Mouse (Mus musculus): Measurements from ENCODE around the gene Chrm3. TPM values are rescaled to one million over a fixed set of nuclear protein-coding genes. Genes with fewer than 3 reads are reported as not detected.

Chrm3 gene
- polyA plus RNA-seq, 1 experiment: not detected

DNA sequence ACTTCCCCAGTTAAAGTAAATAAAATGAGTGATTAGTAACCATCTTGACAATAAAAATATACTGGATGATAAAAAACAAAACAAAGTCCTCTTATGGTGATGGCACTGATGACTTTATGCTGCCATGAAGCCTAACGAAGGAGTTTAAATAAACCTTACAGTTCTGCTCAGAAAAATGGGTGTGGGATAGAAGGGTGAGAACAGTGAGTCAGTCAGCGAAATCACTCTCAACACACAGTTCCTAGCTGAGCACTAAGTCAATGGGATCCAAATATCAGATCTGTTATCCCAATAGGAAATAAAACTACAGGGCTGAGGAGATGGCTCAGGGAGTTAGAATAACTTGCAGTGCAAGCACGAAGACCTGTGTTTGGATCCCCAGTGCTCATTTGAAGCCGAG lies 176.8 kb downstream of the Chrm3 start:
- Histone ChIP-seq H3K36me3 (ENCODE audit: control insufficient read depth, insufficient read depth) (no peaks in the 10 kb centered on the region), H3K27me3 (ENCODE audit: control insufficient read depth, insufficient read depth, insufficient read length) (no peaks in the 10 kb centered on the region), H3K4me2 (ENCODE audit: low read depth) (no peak overlapping the region), H3K4me3 (no peak overlapping the region), H3ac (ENCODE audit: control insufficient read depth, insufficient read length) (no peak overlapping the region), H3K79me2 (ENCODE audit: control insufficient read depth, insufficient read depth) (no peaks in the 10 kb centered on the region)
- TF ChIP-seq TCF3 (IDR thresholded peaks at IDR 0.05; ENCODE audit: insufficient read length, low read depth): no peak
- no peak for TF ChIP-seq POLR2A (IDR thresholded peaks at IDR 0.05; ENCODE audit: insufficient read length, low read depth)
- no peak for TF ChIP-seq CEBPB (IDR thresholded peaks at IDR 0.05; ENCODE audit: insufficient read depth, poor library complexity, severe bottlenecking)

- H3ac ChIP-seq (ENCODE audit: control insufficient read depth, insufficient read length): no peak overlapping the region
- TF ChIP-seq TCF3 (IDR thresholded peaks at IDR 0.05; ENCODE audit: insufficient read length, low read depth): no peak
- no peak for TF ChIP-seq E2F4 (IDR thresholded peaks at IDR 0.05; ENCODE audit: insufficient read depth)
- TF ChIP-seq MYOG (IDR thresholded peaks at IDR 0.05; ENCODE audit: control insufficient read depth in 1 of 3, insufficient read depth in 1 of 3, insufficient read length in 2 of 3, low read depth in 2 of 3): no peak
- TF ChIP-seq CEBPB (IDR thresholded peaks at IDR 0.05; ENCODE audit: insufficient read depth, poor library complexity, severe bottlenecking): no peak
- no peak for TF ChIP-seq REST (IDR thresholded peaks at IDR 0.05; ENCODE audit: insufficient read depth, insufficient read length)
- TF ChIP-seq POLR2AphosphoS2 (IDR thresholded peaks at IDR 0.05; ENCODE audit: insufficient read length, low read depth): no peak
- TF ChIP-seq TCF12 (IDR thresholded peaks at IDR 0.05; ENCODE audit: insufficient read depth, poor library complexity, severe bottlenecking): no peak
- TF ChIP-seq USF1 (IDR thresholded peaks at IDR 0.05; ENCODE audit: low read depth): no peak
- no peak for TF ChIP-seq POLR2A (IDR thresholded peaks at IDR 0.05; ENCODE audit: insufficient read length, low read depth)
- no peak for TF ChIP-seq SRF (IDR thresholded peaks at IDR 0.05; ENCODE audit: control insufficient read depth, insufficient read length, low read depth)
- no peak for TF ChIP-seq MYOD1 (IDR thresholded peaks at IDR 0.05; ENCODE audit: control insufficient read depth in 1 of 3, insufficient read length in 2 of 3, low read depth in 2 of 3)
- TF ChIP-seq MAX (IDR thresholded peaks at IDR 0.05; ENCODE audit: low read depth): no peak
- H3K4me3 ChIP-seq: no peak overlapping the region
- H3K36me3 ChIP-seq (ENCODE audit: control insufficient read depth, insufficient read depth): no peaks in the 10 kb centered on the region
- H3K4me2 ChIP-seq (ENCODE audit: low read depth): no peak overlapping the region
- no peaks in the 10 kb centered on the region for H3K79me2 ChIP-seq (ENCODE audit: control insufficient read depth, insufficient read depth)
- H3K27me3 ChIP-seq (ENCODE audit: control insufficient read depth, insufficient read depth, insufficient read length): no peaks in the 10 kb centered on the region
These were observed 177.9 kb downstream of the Chrm3 start for GRCm38 (mm10) chr13:10182756-10183155.

DNA sequence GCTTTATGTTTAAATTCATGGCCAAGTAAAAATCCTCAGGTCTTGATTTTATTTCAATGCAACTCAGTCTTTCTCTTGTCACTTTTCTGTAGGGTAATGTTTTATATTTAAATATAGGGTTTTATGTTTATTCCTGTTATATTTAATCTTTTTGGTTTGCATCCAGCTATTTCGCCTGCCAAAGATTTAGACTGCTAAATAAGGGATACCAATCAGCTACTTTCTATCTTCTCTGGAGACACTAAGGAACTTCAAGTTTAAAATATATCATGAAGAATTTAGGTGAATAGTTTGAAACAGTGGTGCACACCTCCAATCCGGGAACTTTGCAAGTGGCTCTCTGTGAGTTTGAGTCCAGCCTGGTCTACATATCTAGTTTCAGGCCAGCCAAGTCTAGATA lies 190.1 kb downstream of the Chrm3 start:
- no peak overlapping the region for H3ac ChIP-seq (ENCODE audit: control insufficient read depth, insufficient read length)
- no peak overlapping the region for H3K4me2 ChIP-seq (ENCODE audit: low read depth)
- H3K79me2 ChIP-seq (ENCODE audit: control insufficient read depth, insufficient read depth): no peaks in the 10 kb centered on the region
- TF ChIP-seq MYOD1 (IDR thresholded peaks at IDR 0.05; ENCODE audit: control insufficient read depth in 1 of 3, insufficient read length in 2 of 3, low read depth in 2 of 3): no peak
- TF ChIP-seq POLR2AphosphoS2 (IDR thresholded peaks at IDR 0.05; ENCODE audit: insufficient read length, low read depth): no peak
- TF ChIP-seq SRF (IDR thresholded peaks at IDR 0.05; ENCODE audit: control insufficient read depth, insufficient read length, low read depth): no peak
- TF ChIP-seq USF1 (IDR thresholded peaks at IDR 0.05; ENCODE audit: low read depth): no peak
- no peak for TF ChIP-seq TCF3 (IDR thresholded peaks at IDR 0.05; ENCODE audit: insufficient read length, low read depth)
- TF ChIP-seq MAX (IDR thresholded peaks at IDR 0.05; ENCODE audit: low read depth): no peak
- no peak for TF ChIP-seq TCF12 (IDR thresholded peaks at IDR 0.05; ENCODE audit: insufficient read depth, poor library complexity, severe bottlenecking)
- no peak for TF ChIP-seq REST (IDR thresholded peaks at IDR 0.05; ENCODE audit: insufficient read depth, insufficient read length)
- no peak for TF ChIP-seq E2F4 (IDR thresholded peaks at IDR 0.05; ENCODE audit: insufficient read depth)
- TF ChIP-seq CEBPB (IDR thresholded peaks at IDR 0.05; ENCODE audit: insufficient read depth, poor library complexity, severe bottlenecking): no peak
- no peak for TF ChIP-seq MYOG (IDR thresholded peaks at IDR 0.05; ENCODE audit: control insufficient read depth in 1 of 3, insufficient read depth in 1 of 3, insufficient read length in 2 of 3, low read depth in 2 of 3)
- TF ChIP-seq POLR2A (IDR thresholded peaks at IDR 0.05; ENCODE audit: insufficient read length, low read depth): no peak
- H3K27me3 ChIP-seq (ENCODE audit: control insufficient read depth, insufficient read depth, insufficient read length): no peaks in the 10 kb centered on the region
- H3K36me3 ChIP-seq (ENCODE audit: control insufficient read depth, insufficient read depth): no peaks in the 10 kb centered on the region
- no peak overlapping the region for H3K4me3 ChIP-seq

- no peaks in the 10 kb centered on the region for H3K79me2 ChIP-seq (ENCODE audit: control insufficient read depth, insufficient read depth)
- no peak for TF ChIP-seq USF1 (IDR thresholded peaks at IDR 0.05; ENCODE audit: low read depth)
- TF ChIP-seq TCF3 (IDR thresholded peaks at IDR 0.05; ENCODE audit: insufficient read length, low read depth): no peak
- TF ChIP-seq MAX (IDR thresholded peaks at IDR 0.05; ENCODE audit: low read depth): no peak
- no peak for TF ChIP-seq POLR2A (IDR thresholded peaks at IDR 0.05; ENCODE audit: insufficient read length, low read depth)
- no peak overlapping the region for H3K4me2 ChIP-seq (ENCODE audit: low read depth)
- no peaks in the 10 kb centered on the region for H3K27me3 ChIP-seq (ENCODE audit: control insufficient read depth, insufficient read depth, insufficient read length)
- H3ac ChIP-seq (ENCODE audit: control insufficient read depth, insufficient read length): no peak overlapping the region
- H3K36me3 ChIP-seq (ENCODE audit: control insufficient read depth, insufficient read depth): no peaks in the 10 kb centered on the region
- no peak overlapping the region for H3K4me3 ChIP-seq
These were observed 197.3 kb downstream of the Chrm3 start for GRCm38 (mm10) chr13:10163354-10163753.

DNA sequence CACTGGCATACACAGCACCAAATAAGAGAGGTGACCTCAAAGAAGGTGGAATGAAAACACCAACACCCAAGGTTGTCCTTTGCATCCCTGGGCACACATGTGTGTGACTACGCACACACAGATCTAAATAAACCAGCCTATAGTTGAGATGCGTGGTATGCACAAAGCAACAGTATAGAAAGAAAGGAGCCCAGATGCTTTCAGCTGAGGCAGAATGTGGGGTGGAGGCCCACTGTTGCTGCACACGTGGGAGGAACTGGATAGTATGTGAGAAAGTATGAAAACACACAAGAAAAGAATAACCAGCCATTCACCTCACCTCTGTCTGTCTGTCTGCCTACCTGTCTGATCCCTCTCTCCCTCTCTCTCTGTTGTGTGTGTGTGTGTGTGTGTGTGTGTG lies 203.2 kb downstream of the Chrm3 start:
- TF ChIP-seq CEBPB (IDR thresholded peaks at IDR 0.05; ENCODE audit: insufficient read depth, poor library complexity, severe bottlenecking) (no peak), MYOG (IDR thresholded peaks at IDR 0.05; ENCODE audit: control insufficient read depth in 1 of 3, insufficient read depth in 1 of 3, insufficient read length in 2 of 3, low read depth in 2 of 3) (no peak), MYOD1 (IDR thresholded peaks at IDR 0.05; ENCODE audit: control insufficient read depth in 1 of 3, insufficient read length in 2 of 3, low read depth in 2 of 3) (no peak), E2F4 (IDR thresholded peaks at IDR 0.05; ENCODE audit: insufficient read depth) (no peak), MAX (IDR thresholded peaks at IDR 0.05; ENCODE audit: low read depth) (no peak), USF1 (IDR thresholded peaks at IDR 0.05; ENCODE audit: low read depth) (no peak), SRF (IDR thresholded peaks at IDR 0.05; ENCODE audit: control insufficient read depth, insufficient read length, low read depth) (no peak), TCF12 (IDR thresholded peaks at IDR 0.05; ENCODE audit: insufficient read depth, poor library complexity, severe bottlenecking) (no peak), TCF3 (IDR thresholded peaks at IDR 0.05; ENCODE audit: insufficient read length, low read depth) (no peak), POLR2AphosphoS2 (IDR thresholded peaks at IDR 0.05; ENCODE audit: insufficient read length, low read depth) (no peak), REST (IDR thresholded peaks at IDR 0.05; ENCODE audit: insufficient read depth, insufficient read length) (no peak)
- no peak overlapping the region for H3ac ChIP-seq (ENCODE audit: control insufficient read depth, insufficient read length)
- H3K79me2 ChIP-seq (ENCODE audit: control insufficient read depth, insufficient read depth): no peaks in the 10 kb centered on the region
- no peak overlapping the region for H3K4me3 ChIP-seq
- no peaks in the 10 kb centered on the region for H3K36me3 ChIP-seq (ENCODE audit: control insufficient read depth, insufficient read depth)
- no peaks in the 10 kb centered on the region for H3K27me3 ChIP-seq (ENCODE audit: control insufficient read depth, insufficient read depth, insufficient read length)
- no peak overlapping the region for H3K4me2 ChIP-seq (ENCODE audit: low read depth)

Measured in myocyte (in vitro differentiated cells).